Mouse (Mus musculus): ENCODE results near the gene Ankrd13a.

Ankrd13a gene

GRCm38 (mm10) chr5:114774403-114775051 is at the start of gene Ankrd13a:
TSS of gene Ankrd13a (plus strand) at chr5:114774677.
- peak; percentile 92 to 94 for DNase-seq (ENCODE audit: low spot score in 2 of 2)

GRCm38 (mm10) chr5:114728160-114728559 is 46.3 kb upstream of the Ankrd13a start:
- no peak for DNase-seq (ENCODE audit: low spot score in 2 of 2)

- no peak for DNase-seq (ENCODE audit: low spot score in 2 of 2)
These were observed 44.3 kb upstream of the Ankrd13a start for GRCm38 (mm10) chr5:114730129-114730528.

DNA sequence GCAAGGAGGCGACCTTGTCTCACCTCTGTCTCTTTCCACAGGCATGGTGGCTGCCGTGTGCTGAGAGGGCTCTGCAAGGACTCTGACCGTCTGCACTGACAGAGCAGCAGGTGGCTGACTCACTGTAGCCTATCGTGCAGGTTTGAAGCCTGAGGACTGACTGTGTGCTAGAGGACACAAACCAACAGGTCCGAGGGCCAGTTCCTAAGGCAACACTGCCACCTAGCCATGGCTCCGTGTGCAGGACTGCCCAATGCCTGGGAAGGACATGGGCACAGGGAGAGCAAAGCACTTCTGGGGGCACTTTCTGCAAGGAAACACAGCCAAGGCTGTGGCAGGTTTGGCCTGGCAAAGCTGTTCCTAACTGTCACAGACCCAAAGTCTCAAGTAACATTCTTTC is 43.0 kb upstream of the Ankrd13a start:
- DNase-seq (ENCODE audit: low spot score in 2 of 2) = no peak

- no peak for DNase-seq (ENCODE audit: low spot score in 2 of 2)
These were observed 42.5 kb upstream of the Ankrd13a start for GRCm38 (mm10) chr5:114731969-114732368.

- DNase-seq (ENCODE audit: low spot score in 2 of 2) = no peak
These were observed 40.9 kb upstream of the Ankrd13a start for GRCm38 (mm10) chr5:114733606-114734005.

- DNase-seq (ENCODE audit: low spot score in 2 of 2) = no peak
These were observed 37.2 kb upstream of the Ankrd13a start for GRCm38 (mm10) chr5:114737090-114737887.

- no peak for DNase-seq (ENCODE audit: low spot score in 2 of 2)
These were observed 35.7 kb upstream of the Ankrd13a start for GRCm38 (mm10) chr5:114738707-114739241.

DNA sequence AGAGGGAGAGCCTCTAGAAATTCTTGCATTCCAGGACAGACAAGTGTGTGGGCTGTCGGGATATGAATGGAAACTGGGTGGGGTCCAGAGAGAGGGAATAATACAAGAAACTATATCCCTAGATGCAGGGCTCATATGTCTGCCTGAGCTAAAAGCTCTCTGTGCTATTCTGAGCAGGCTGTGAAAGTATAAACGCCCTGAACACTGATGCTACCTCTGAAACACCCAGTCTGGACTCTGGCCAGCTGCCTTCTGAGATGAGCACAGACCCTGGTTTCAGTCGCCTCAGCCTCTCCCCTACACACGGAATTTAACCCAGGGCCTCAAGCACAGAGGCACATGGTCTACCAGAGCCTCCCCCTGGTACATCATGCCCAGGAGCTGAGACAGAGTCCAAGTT is 33.9 kb upstream of the Ankrd13a start:
- DNase-seq (ENCODE audit: low spot score in 2 of 2) = no peak

DNA sequence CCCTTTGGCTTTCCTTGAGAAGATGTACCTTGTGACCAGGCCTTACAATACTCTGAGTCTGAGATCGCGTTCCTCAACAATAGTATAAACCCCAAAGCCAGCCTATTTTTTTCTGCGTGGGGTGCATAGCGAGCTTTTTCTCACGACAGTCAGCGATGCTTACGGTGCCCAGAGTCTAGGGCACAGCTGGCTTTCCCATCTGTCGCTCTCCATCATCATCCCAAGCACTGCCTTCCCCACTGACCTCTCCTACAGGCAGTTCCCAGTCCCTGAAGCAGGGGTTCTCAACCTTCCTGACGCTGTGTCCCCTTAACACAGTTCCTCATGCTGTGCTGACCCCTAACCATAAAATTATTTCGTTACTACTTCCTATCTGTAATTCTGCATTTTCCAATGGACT is 31.9 kb upstream of the Ankrd13a start:
- no peak for DNase-seq (ENCODE audit: low spot score in 2 of 2)

- no peak for DNase-seq (ENCODE audit: low spot score in 2 of 2)
These were observed 31.3 kb upstream of the Ankrd13a start for GRCm38 (mm10) chr5:114742998-114743696.

- no peak for DNase-seq (ENCODE audit: low spot score in 2 of 2)
These were observed 30.8 kb upstream of the Ankrd13a start for GRCm38 (mm10) chr5:114743697-114744090.

GRCm38 (mm10) chr5:114745581-114745980 is 28.9 kb upstream of the Ankrd13a start:
- DNase-seq (ENCODE audit: low spot score in 2 of 2) = no peak

- DNase-seq (ENCODE audit: low spot score in 2 of 2) = no peak
These were observed 27.6 kb upstream of the Ankrd13a start for GRCm38 (mm10) chr5:114746886-114747285.

- DNase-seq (ENCODE audit: low spot score in 2 of 2) = no peak
These were observed 27.0 kb upstream of the Ankrd13a start for GRCm38 (mm10) chr5:114747521-114747920.

DNA sequence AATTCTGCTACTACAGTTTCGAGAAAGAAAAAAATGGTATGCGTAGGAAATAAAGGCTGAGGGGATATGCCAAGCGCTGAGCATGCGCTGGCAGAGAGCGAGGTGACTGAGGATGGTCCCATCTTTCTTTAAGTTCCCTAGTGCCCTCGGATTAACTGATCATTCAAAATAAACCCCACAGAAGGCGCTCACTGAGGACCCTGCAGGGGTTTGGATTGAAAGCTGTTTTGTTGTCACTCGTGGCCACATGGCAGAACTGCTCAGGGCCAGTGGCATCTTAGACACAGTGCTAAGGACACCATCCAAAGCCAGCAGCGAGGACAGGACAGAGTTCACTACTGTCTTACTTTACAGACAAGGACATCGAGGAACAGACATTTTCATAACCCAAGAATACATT is 24.2 kb upstream of the Ankrd13a start:
- DNase-seq (ENCODE audit: low spot score in 2 of 2) = no peak

DNA sequence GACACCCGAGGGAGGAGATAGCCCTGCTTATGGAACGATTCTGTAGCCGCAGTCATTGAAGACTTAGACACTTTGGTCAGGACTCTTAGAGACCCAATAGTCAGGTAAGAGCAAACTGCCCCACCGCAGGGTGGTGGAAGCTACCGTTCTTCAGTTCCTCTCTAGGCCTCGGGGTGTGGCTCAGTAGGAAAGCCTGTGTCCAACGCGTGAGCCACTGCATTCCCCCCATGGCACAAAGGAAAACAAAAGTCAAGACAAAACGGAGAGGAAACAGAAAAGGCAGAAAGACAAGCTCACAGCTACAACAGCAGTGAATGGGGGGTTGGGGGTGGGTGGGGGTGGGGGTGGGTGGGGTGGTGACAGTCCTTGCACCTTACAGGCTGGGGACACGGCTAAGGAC is 22.1 kb upstream of the Ankrd13a start:
- no peak for DNase-seq (ENCODE audit: low spot score in 2 of 2)

GRCm38 (mm10) chr5:114753384-114753783 is 21.1 kb upstream of the Ankrd13a start:
- no peak for DNase-seq (ENCODE audit: low spot score in 2 of 2)

GRCm38 (mm10) chr5:114759536-114760090 is 14.9 kb upstream of the Ankrd13a start:
- no peak for DNase-seq (ENCODE audit: low spot score in 2 of 2)

GRCm38 (mm10) chr5:114761980-114762379 is 12.5 kb upstream of the Ankrd13a start:
- no peak for DNase-seq (ENCODE audit: low spot score in 2 of 2)

DNA sequence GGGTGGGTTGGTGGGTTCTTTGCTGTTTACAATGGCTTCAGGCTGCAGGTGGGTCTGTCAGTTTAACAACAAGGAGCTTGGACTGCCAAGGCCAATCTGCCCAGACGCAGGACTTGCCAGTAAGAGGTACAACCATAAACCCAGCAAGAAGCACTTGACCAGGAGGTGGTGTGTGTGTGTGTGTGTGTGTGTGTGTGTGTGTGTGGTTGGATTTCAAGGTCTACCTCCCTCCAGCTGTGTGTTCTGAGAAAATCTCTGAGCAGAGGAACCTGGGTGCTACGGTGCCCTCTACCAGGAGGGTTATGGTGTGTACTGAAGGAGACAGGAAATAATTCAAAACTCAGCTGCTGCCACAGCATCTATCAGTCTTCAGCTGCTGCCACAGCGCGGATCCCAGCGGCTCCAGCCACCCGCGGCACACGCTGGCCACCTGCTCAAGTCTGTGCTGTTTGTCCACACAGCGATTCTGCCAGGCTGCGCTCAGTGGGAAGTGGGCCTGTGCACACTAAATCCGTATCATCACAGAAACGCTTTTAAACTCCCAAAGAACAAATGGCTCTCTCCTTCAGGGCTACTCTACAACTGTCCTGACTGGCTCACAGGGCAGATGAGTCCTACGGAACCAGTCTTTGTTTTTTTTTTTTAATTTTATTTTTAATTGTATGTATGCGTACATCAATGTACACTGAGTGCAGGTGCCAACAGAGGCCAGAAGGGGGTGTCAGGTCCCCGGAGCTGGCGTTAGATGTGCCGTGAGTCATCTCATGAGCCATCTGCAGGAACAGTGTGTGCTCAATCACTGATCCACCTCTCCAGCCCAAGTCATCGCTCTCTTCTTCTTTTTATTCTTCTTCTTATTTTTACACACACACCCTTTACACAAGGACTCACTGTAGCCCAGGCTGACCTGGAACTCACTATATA is 9.4 kb upstream of the Ankrd13a start:
- no peak for DNase-seq (ENCODE audit: low spot score in 2 of 2)
